Mouse (Mus musculus) liver, postnatal 0 days (tissue): ENCODE data around the gene Gm1113.

Experiments
- CTCF ChIP-seq: sonication (generic); IDR thresholded peaks from 2 replicates; pipeline ENCODE4 v1.5.1; 2016; ENCODE audit warnings: antibody characterized with exemption, low read depth
- EP300 ChIP-seq: IDR thresholded peaks from 2 replicates; pipeline ENCODE4 v1.6.1; 2016; ENCODE audit warnings: antibody characterized with exemption, low read depth, mild to moderate bottlenecking

DNA sequence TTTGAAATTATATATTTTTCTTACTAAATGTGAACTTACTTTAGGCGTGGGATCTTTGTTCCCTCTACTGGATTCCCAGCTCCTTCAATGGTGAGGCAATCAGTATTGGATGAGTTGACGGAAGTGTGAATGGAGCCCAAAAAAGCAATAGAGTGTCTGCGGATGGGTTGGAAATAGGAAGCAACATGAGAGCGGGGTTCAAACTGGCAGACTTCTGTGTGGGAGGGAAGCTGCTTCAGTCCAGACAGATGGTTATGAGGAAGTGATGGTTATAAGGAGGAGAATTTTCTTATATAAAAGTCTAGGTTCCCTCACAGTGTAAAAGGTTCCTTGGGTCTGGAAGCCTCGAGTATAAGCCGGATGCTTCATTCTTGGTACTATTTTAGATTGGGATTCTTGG, 38.6 kb downstream of the Gm1113 start:
- TF ChIP-seq CTCF (no peak), EP300 (no peak)
